Mouse (Mus musculus) left cerebral cortex, adult 8-10 months (tissue): Measurements from ENCODE around the gene Fbxo39. TPM values are rescaled to one million over a fixed set of nuclear protein-coding genes. Genes with fewer than 3 reads are reported as not detected.

Experiments
- DNase-seq, 2 experiments: peaks; one replicate each; pipeline ENCODE4 v3.0.0; 2022; ENCODE audit warnings: low spot score in 2 of 2
- total RNA-seq, 4 experiments: library from RNA; stranded (reverse); gene quantifications; 2 replicates each; pipeline ENCODE4 v1.2.4; 2022

The Fbxo39 gene
- total RNA-seq = not detected

GRCm38 (mm10) chr11:72314151-72314895 is at the start of gene Fbxo39:
Gene Fbxo39, plus strand, starts transcription at chr11:72314444.
- DNase-seq = peak; percentile 23 to 68

GRCm38 (mm10) chr11:72265483-72265882 is 48.8 kb upstream of the Fbxo39 start:
- peak in 1 of 2 experiments; percentile 45 for DNase-seq

DNA sequence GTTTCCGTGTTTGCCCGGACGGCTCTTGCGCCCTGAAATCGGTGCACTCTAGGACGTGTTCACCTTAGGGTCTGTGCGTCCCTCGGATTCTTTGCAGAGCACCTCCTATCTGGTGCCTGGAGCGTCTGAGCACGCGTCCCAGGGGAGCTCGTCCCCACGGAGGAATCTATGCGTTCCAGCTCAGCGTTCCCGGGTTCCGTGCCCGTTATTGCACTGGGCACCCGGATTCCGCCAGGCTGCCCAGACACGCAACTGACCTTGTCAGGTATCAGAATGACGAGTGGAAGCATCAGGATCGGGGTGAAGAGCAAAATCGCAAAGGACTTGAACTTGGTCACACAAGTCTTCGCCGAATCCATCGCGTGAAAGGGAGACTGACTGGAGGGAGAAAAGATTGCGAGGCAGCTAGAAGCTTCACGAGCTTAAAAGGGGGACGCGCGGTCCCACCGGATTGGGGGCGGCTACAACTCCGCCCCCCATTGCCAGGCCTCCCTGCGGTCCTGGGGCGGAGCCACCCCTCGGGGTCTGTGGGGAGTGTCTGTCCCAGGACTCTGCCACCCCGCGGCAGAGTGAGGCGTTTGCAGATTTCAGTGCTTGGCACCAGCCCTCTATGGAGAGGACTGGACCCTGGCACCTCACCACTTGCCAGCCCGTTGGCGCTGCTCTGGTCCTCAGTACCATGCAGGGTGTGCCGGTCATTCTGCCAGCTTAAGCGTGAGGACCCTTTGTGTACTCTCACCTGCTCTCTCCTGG is 47.9 kb upstream of the Fbxo39 start:
- peak; percentile 32 to 48 for DNase-seq

GRCm38 (mm10) chr11:72266960-72267560 is 47.2 kb upstream of the Fbxo39 start, which contains the start of gene Slc13a5:
Gene Slc13a5, minus strand, starts transcription at chr11:72267222.
- no peak for DNase-seq

- DNase-seq = no peak
These were observed 42.5 kb upstream of the Fbxo39 start for GRCm38 (mm10) chr11:72271761-72272160.

DNA sequence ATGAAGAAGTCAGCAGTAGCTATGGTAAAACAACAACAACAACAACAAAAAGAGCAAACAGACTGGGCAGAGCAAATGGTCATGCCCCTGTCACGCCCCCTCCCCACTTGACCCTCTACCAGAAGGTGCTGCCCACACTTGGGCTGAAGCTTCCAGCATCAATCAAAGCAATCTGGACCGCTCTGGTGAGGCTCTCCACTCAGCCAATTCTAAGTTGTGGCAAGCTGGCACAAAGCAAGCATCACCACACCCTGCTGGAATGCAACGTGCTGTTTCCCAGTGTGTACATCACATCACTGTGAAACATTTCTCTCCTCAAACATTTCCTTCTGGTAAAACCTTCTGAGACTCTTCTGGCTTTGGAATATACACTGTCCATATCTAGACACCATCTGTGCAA is 40.9 kb upstream of the Fbxo39 start:
- no peak for DNase-seq

DNA sequence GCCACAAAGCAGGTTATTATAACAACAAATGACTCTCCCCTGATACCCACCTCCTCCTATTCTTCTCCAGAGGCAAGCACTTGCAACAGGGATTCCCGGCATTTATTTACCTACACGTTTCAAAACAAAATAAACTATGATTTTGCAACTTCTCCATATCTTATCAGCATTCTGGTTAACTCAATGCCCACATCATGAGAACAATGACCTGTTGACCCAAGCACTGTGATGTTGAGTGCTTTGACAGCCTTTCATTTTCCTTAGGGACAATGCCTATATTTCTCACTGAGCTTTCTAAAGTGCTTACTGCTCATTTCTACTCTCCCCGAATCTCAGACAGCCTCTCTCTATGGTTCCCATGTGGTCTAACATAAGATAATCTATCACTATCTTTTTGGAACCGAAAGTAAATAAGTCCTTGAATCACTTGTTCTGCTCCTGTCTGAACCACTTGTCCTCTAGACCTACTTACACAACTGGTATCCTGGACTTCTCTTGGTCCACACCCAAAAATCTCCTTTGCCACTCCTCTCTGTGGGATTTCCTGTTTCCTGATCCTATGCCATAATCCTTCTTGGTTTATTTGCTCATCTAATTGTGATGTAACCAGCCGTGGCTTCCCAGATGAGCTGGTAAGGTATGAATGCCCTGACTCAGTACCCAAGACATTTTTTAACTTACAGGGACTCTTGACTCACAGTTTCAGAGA is 32.9 kb upstream of the Fbxo39 start:
- DNase-seq = no peak

- DNase-seq = no peak
These were observed 32.3 kb upstream of the Fbxo39 start for GRCm38 (mm10) chr11:72281852-72282400.

DNA sequence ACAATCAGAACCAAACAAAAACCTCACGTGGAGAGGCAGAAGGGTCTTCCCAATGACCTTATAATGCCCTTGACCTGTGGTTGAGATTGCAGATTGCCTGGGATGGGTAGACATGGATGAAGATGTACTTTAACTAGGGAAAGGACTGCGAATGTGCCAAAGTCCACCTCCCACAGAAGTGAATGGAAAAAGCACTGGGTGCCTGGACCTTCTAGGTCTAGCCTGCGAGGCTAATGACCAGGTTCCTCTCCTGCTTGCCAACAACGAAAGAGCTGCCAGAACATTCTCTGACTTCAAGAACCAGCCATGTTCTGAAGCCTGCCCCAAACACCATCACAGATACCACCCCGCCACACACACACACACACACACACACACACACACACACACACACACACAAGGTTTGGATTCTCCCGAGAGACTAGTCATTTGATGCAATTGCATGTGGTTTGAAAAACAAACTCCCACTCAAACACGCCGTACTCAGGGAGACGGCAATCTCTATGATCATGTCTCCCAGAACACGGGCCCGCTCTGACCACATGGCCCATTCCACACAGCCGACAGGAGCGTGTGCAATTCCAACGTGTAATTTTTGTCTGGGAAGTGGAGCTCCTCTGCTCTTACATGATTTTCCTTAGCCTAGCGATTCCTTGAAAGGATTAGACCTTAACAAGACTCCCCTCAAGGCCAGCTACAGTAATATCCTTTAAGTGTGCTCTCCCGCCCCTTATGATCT is 30.6 kb upstream of the Fbxo39 start:
- no peak for DNase-seq

GRCm38 (mm10) chr11:72284532-72285182 is 29.6 kb upstream of the Fbxo39 start:
- no peak for DNase-seq

GRCm38 (mm10) chr11:72285971-72286480 is 28.2 kb upstream of the Fbxo39 start:
- DNase-seq = no peak

DNA sequence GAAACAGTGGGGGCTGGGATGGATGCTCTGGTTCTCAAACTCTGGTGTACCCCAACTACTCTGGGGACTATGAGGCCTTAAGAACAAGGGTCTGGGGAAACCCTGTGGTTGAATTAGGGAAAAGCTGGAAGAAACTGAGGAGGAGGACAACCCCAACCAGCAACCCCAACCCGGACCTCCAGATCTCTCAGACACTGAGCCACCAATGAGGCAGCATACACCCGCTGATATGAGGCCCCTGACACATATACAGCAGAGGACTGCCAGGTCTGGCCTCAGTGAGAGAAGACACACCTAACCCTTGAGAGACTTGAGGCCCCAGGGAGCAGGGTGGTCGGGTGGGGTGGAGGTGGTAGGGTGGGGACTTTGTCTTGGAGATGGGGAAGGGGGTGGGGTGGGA is 27.6 kb upstream of the Fbxo39 start:
- DNase-seq = no peak

DNA sequence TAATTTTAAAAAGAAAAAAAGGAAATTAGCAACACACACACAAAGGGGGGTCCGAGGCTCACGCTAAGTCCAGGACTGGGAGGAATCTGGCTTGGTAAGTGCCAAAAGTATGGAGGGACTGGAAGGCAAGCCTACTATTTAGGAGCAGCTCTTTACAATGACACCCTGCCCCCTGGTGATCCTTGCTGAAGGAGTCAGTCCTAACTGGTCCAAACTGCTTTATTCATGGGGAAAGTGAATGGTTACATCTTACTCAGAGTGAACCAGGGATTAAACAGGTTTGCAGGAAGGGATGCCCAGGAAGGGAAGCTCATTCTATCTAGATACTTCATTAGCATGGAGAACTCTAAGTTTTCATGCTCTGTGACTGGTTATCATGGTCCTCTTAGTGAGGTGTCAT is 27.1 kb upstream of the Fbxo39 start:
- no peak for DNase-seq

DNA sequence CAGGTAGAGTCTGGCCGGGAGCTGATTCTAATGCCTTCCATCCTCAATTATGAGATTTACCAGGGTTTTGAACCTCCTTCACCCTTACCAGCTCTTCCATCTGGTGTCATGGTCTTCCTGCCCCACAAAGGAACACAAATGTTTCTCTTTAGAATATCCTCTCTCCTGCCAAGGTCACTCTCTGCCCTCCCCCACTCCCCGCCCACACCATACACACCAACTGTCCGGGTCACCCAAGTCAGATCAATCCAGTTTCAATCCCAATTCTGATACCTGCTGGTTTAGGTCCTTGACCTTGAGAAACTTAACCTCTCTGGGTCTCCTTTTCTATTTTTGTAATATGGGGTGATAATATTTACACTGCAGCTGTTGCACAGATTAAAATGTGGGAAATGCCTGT is 26.7 kb upstream of the Fbxo39 start:
- DNase-seq = no peak

DNA sequence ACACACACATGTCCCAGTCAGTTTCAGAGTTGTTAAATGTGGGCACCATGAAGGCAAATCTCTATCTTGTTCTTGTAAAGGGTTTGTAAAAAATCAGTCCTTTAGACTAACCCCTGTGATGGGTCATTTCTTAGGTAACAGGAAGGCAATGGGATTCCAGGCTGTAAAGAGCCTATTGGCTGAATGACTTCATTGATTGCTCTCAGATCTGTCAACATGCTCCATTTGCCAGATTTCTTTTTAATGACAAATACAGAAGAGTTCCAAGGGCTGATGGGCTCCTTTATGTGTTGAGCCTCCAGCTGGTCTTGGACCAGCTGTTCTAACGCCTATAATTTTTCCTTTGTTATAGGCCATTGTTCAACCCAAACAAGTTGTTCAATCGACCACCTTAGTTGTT is 21.1 kb upstream of the Fbxo39 start:
- DNase-seq = no peak

GRCm38 (mm10) chr11:72301334-72301733 is 12.9 kb upstream of the Fbxo39 start, which contains the start of gene Xaf1:
Gene Xaf1, plus strand, starts transcription at chr11:72301629.
- peak in 1 of 2 experiments; percentile 21 for DNase-seq

GRCm38 (mm10) chr11:72302230-72302629 is 12.0 kb upstream of the Fbxo39 start:
- peak; percentile 25 to 83 for DNase-seq

DNA sequence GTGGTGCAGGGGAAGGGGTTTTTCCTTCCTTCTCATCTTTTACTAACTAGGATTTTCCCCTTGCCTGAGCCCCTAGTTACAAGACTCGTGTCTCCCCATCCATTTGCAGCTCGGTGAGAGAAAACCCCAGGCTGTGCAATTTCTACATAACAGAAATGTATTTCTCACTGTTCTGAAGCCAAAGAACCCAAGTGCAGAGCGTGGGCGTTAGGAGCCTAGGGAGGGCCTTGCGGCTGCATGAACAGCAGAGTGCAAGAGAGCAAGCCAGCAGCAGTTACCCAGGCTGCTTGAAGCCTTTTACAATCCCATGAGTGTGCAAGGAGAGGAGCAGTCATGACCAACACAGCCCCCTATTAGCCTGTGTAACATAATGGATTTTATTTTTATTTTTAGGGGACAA is 6.8 kb upstream of the Fbxo39 start:
- DNase-seq = peak in 1 of 2 experiments; percentile 41

DNA sequence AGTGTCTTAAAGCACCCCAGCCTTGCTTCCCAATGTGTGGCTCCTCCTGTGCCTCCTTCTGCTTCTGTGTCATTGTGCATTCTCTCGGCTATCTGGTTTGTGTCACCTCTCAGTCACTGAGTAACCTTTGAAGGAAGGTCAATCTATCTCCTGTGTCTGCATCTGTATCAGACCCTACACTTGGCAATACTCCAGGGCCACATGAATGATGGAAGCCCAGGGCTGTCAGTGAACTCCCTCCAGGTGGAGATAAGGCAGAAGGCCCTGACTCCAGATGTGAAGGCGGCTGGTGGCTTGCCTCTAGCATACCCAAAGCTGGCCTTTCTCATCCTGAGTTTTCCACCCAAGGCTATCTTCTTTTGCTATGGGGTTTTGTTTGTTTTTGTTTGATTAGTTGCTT is 5.3 kb upstream of the Fbxo39 start:
- no peak for DNase-seq

DNA sequence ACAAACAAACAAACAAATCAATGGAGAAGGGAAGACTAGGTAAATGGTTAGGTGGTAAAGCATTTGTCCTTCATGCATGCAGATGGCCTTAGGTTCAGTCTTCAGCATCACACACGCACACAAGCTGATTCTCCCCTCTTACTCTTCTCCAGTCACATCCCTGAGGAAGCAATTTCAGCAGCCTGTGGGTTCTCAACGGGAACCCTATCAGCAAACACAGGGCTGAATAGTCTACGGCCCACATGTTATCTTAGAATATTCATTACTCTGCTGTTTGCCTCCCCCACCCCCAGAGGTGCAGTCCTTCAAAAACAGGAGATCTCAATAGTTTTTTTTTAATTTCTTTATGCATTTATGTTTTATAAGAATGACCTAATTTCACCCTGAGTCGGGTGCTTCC is 3.8 kb upstream of the Fbxo39 start:
- DNase-seq = no peak
